Mouse (Mus musculus): ENCODE results near the gene Trim37. TPM values are rescaled to one million over a fixed set of nuclear protein-coding genes. Genes with fewer than 3 reads are reported as not detected.

The Trim37 gene
- polyA plus RNA-seq, 1 experiment from 2014 or later = 21.3 TPM

- peaks cover 2 to 10% of the 10 kb centered on the region in 2 experiments for H3K4me1 ChIP-seq (ENCODE audit: control insufficient read depth in 2 of 2, insufficient read depth in 2 of 2, low read length in 2 of 2)
- no peak overlapping the region for H3K4me3 ChIP-seq (ENCODE audit: control insufficient read depth in 1 of 2, insufficient read depth in 1 of 2, low read depth in 1 of 2, low read length in 2 of 2)
- peaks cover 26% of the 10 kb centered on the region for H3K36me3 ChIP-seq (ENCODE audit: control insufficient read depth, insufficient read depth, low read length)
- H3K9me3 ChIP-seq (ENCODE audit: control insufficient read depth, low read length) = no peaks in the 10 kb centered on the region
- no peaks in the 10 kb centered on the region for H3K27me3 ChIP-seq (ENCODE audit: control insufficient read depth, insufficient read depth, low read length)
- ATAC-seq (ENCODE audit: insufficient number of reproducible peaks, insufficient read depth, low FRiP score, low read depth) = no peak
- 76% methylated on average over 5 of the region's 5 CpGs for WGBS
- no peak overlapping the region for H3K27ac ChIP-seq (replicated peaks in 1 of 2; ENCODE audit: control insufficient read depth in 1 of 2, insufficient read depth in 1 of 2, low read depth in 2 of 2, low read length in 2 of 2)
- H3K9ac ChIP-seq (ENCODE audit: low read length) = no peak overlapping the region
- no peak overlapping the region for H3K4me2 ChIP-seq (ENCODE audit: low read length)
These were observed 106.5 kb downstream of the Trim37 start for GRCm38 (mm10) chr11:87233377-87233776.

DNA sequence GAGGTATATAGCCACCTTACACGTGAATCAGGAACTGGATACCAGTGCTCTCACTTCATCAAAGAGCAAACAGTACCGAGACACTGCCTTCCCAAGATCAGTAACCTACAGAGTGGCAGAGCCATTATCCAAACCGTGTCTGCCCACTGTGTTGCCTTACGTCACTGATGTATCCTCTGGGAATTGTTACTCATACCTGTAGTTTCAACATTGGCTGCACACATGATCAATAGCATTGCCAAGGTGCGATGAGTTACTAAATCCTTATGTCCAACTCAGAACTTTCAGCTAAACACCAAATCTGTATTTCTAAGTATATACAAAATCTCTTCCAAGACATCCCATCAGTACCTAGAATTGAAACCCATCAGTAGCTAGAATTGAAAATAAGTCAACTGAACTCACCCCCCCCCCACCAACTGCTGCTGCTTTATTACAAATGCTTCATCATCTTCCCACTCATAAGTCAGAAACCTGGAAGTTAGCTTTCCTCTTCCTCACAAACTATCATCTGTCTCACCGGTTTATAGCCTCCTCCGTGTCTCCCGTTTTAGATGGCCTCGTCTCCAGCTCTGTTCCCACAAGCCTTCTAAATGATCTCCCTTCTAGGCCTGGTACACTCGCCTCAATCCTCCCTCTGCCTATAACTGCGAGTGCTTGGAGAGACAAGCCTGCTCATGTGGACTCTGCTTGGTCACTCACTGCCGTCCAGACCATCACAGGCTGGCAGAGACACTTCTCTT is 108.0 kb downstream of the Trim37 start:
- Histone ChIP-seq H3K9me3 (ENCODE audit: control insufficient read depth, low read length) (no peaks in the 10 kb centered on the region), H3K27me3 (ENCODE audit: control insufficient read depth, insufficient read depth, low read length) (no peaks in the 10 kb centered on the region), H3K4me1 (ENCODE audit: control insufficient read depth in 2 of 2, insufficient read depth in 2 of 2, low read length in 2 of 2) (peaks cover 6 to 12% of the 10 kb centered on the region in 2 experiments), H3K4me2 (ENCODE audit: low read length) (peak overlapping the region; percentile 44), H3K27ac (replicated peaks in 1 of 2; ENCODE audit: control insufficient read depth in 1 of 2, insufficient read depth in 1 of 2, low read depth in 2 of 2, low read length in 2 of 2) (peak overlapping the region; percentile 45 to 50; a peak in 2 of 4 replicates), H3K4me3 (ENCODE audit: control insufficient read depth in 1 of 2, insufficient read depth in 1 of 2, low read depth in 1 of 2, low read length in 2 of 2) (no peak overlapping the region), H3K36me3 (ENCODE audit: control insufficient read depth, insufficient read depth, low read length) (peaks cover 19% of the 10 kb centered on the region), H3K9ac (ENCODE audit: low read length) (peak overlapping the region; percentile 32)
- 67% methylated on average over 12 of the region's 12 CpGs for WGBS
- ATAC-seq (ENCODE audit: insufficient number of reproducible peaks, insufficient read depth, low FRiP score, low read depth) = no peak

GRCm38 (mm10) chr11:87235486-87235872 is 108.6 kb downstream of the Trim37 start:
- Histone ChIP-seq H3K4me2 (ENCODE audit: low read length) (peak overlapping the region; percentile 44), H3K9me3 (ENCODE audit: control insufficient read depth, low read length) (no peaks in the 10 kb centered on the region), H3K27ac (replicated peaks in 1 of 2; ENCODE audit: control insufficient read depth in 1 of 2, insufficient read depth in 1 of 2, low read depth in 2 of 2, low read length in 2 of 2) (peak overlapping the region; percentile 45 to 50; a peak in 3 of 4 replicates), H3K36me3 (ENCODE audit: control insufficient read depth, insufficient read depth, low read length) (peaks cover 18% of the 10 kb centered on the region), H3K9ac (ENCODE audit: low read length) (peak overlapping the region; percentile 32), H3K4me1 (ENCODE audit: control insufficient read depth in 2 of 2, insufficient read depth in 2 of 2, low read length in 2 of 2) (peaks cover 7 to 18% of the 10 kb centered on the region in 2 experiments), H3K4me3 (ENCODE audit: control insufficient read depth in 1 of 2, insufficient read depth in 1 of 2, low read depth in 1 of 2, low read length in 2 of 2) (no peak overlapping the region), H3K27me3 (ENCODE audit: control insufficient read depth, insufficient read depth, low read length) (no peaks in the 10 kb centered on the region)
- WGBS = 19% methylated on average over 5 of the region's 5 CpGs
- ATAC-seq (ENCODE audit: insufficient number of reproducible peaks, insufficient read depth, low FRiP score, low read depth) = no peak

DNA sequence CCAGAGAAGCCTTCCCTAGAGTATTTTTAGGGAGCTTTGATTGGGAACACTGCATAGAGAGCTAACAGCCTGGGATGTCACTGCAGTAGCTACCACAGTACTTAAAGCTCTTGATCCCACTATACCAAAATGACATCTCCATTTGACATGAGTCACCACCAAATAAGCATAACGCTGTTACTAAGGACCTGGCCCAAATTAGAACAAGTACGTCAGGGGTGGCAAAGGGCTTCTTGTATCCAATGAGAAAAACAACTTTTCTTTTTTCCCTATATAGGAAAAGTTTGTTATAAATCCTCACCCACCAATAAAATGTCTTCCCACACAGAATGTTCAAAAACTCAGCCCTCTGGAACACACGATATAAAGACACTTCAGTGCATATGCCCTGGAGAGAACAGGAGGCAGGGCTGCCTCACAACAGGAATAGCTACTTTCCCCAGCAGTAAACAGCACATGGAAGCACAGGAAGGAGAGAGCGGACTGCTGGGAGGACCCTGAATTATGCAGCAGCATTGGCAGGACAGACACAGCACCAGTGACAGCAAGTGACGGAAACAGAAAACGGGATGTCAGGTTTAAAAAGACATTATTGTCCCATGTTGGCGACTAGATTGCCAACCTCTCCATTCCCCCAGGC is 112.1 kb downstream of the Trim37 start:
- Histone ChIP-seq H3K4me1 (ENCODE audit: control insufficient read depth in 2 of 2, insufficient read depth in 2 of 2, low read length in 2 of 2) (peaks cover 15 to 29% of the 10 kb centered on the region in 2 experiments), H3K9me3 (ENCODE audit: control insufficient read depth, low read length) (no peaks in the 10 kb centered on the region), H3K9ac (ENCODE audit: low read length) (no peak overlapping the region), H3K4me3 (ENCODE audit: control insufficient read depth in 1 of 2, insufficient read depth in 1 of 2, low read depth in 1 of 2, low read length in 2 of 2) (no peak overlapping the region), H3K4me2 (ENCODE audit: low read length) (no peak overlapping the region), H3K27ac (replicated peaks in 1 of 2; ENCODE audit: control insufficient read depth in 1 of 2, insufficient read depth in 1 of 2, low read depth in 2 of 2, low read length in 2 of 2) (peak overlapping the region; percentile 60 to 66; a peak in 3 of 4 replicates), H3K36me3 (ENCODE audit: control insufficient read depth, insufficient read depth, low read length) (0 out of 2 replicates have a peak, but pooled peaks cover 6% of the 10 kb centered on the region), H3K27me3 (ENCODE audit: control insufficient read depth, insufficient read depth, low read length) (no peaks in the 10 kb centered on the region)
- ATAC-seq (ENCODE audit: insufficient number of reproducible peaks, insufficient read depth, low FRiP score, low read depth) = no peak
- 49% methylated on average over 7 of the region's 7 CpGs for WGBS

DNA sequence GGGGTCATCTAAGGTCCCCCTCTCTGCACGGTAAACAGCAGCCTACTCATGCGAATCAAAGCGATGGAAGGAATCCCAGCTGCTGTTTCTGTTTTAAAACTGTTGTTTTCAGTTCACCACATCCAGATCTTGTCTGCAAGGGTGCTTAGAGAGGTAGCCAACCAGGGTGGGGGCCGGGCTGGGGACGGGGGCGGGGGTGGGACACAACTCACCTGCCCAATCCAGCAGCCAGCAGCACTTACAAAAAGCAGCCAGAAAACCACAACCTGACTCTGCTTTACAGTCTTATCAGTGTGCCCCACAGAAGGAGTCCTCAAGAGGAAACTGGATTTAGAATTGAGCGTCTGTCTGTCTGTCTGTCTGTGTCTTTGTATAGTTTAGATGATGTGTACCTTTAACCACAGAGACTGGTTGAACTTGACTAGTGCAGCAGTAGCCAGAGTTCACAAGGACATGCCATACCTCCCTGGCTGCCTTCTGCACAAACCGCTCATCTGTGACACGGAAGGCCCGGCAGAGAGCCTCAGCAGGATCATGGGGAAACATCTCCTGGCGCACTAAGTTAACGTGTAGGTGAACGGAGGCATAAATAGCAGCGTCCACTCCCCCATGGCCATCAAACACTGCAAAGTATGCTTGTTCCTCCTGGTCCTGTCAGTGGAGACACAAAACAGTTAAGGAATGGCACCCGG is 113.4 kb downstream of the Trim37 start:
- Histone ChIP-seq H3K9me3 (ENCODE audit: control insufficient read depth, low read length) (no peaks in the 10 kb centered on the region), H3K4me2 (ENCODE audit: low read length) (0 out of 2 replicates have a peak overlapping the region, but pooled peaks have one; percentile 16), H3K27ac (replicated peaks in 1 of 2; ENCODE audit: control insufficient read depth in 1 of 2, insufficient read depth in 1 of 2, low read depth in 2 of 2, low read length in 2 of 2) (peak overlapping the region; percentile 6 to 46; a peak in 2 of 4 replicates), H3K36me3 (ENCODE audit: control insufficient read depth, insufficient read depth, low read length) (0 out of 2 replicates have a peak, but pooled peaks cover 4% of the 10 kb centered on the region), H3K4me3 (ENCODE audit: control insufficient read depth in 1 of 2, insufficient read depth in 1 of 2, low read depth in 1 of 2, low read length in 2 of 2) (no peak overlapping the region), H3K9ac (ENCODE audit: low read length) (peak overlapping the region; percentile 31; the same call in 1 of the 2 replicates), H3K27me3 (ENCODE audit: control insufficient read depth, insufficient read depth, low read length) (no peaks in the 10 kb centered on the region), H3K4me1 (ENCODE audit: control insufficient read depth in 2 of 2, insufficient read depth in 2 of 2, low read length in 2 of 2) (peaks cover 13 to 31% of the 10 kb centered on the region in 2 experiments)
- 51% methylated on average over 15 of the region's 15 CpGs for WGBS
- ATAC-seq (ENCODE audit: insufficient number of reproducible peaks, insufficient read depth, low FRiP score, low read depth) = no peak

GRCm38 (mm10) chr11:87240833-87241215 is 113.9 kb downstream of the Trim37 start:
- no peaks in the 10 kb centered on the region for H3K9me3 ChIP-seq (ENCODE audit: control insufficient read depth, low read length)
- H3K4me3 ChIP-seq (ENCODE audit: control insufficient read depth in 1 of 2, insufficient read depth in 1 of 2, low read depth in 1 of 2, low read length in 2 of 2) = no peak overlapping the region
- 0 out of 2 replicates have a peak overlapping the region, but pooled peaks have one; percentile 16 for H3K4me2 ChIP-seq (ENCODE audit: low read length)
- peaks cover 12 to 29% of the 10 kb centered on the region in 2 experiments for H3K4me1 ChIP-seq (ENCODE audit: control insufficient read depth in 2 of 2, insufficient read depth in 2 of 2, low read length in 2 of 2)
- 0 out of 2 replicates have a peak overlapping the region, but pooled peaks have one; percentile 31 for H3K9ac ChIP-seq (ENCODE audit: low read length)
- 0 out of 2 replicates have a peak, but pooled peaks cover 4% of the 10 kb centered on the region for H3K36me3 ChIP-seq (ENCODE audit: control insufficient read depth, insufficient read depth, low read length)
- no peak for ATAC-seq (ENCODE audit: insufficient number of reproducible peaks, insufficient read depth, low FRiP score, low read depth)
- H3K27ac ChIP-seq (replicated peaks in 1 of 2; ENCODE audit: control insufficient read depth in 1 of 2, insufficient read depth in 1 of 2, low read depth in 2 of 2, low read length in 2 of 2) = peak overlapping the region; percentile 6 to 46; a peak in 2 of 4 replicates
- 58% methylated on average over 4 of the region's 4 CpGs for WGBS
- no peaks in the 10 kb centered on the region for H3K27me3 ChIP-seq (ENCODE audit: control insufficient read depth, insufficient read depth, low read length)

- H3K9ac ChIP-seq (ENCODE audit: low read length) = 0 out of 2 replicates have a peak overlapping the region, but pooled peaks have one; percentile 34
- H3K4me1 ChIP-seq (ENCODE audit: control insufficient read depth in 2 of 2, insufficient read depth in 2 of 2, low read length in 2 of 2) = peaks cover 12 to 33% of the 10 kb centered on the region in 2 experiments
- 53% methylated on average over 7 of the region's 7 CpGs for WGBS
- peak overlapping the region; percentile 14 to 46; a peak in 2 of 4 replicates for H3K27ac ChIP-seq (replicated peaks in 1 of 2; ENCODE audit: control insufficient read depth in 1 of 2, insufficient read depth in 1 of 2, low read depth in 2 of 2, low read length in 2 of 2)
- no peak for ATAC-seq (ENCODE audit: insufficient number of reproducible peaks, insufficient read depth, low FRiP score, low read depth)
- H3K27me3 ChIP-seq (ENCODE audit: control insufficient read depth, insufficient read depth, low read length) = no peaks in the 10 kb centered on the region
- H3K9me3 ChIP-seq (ENCODE audit: control insufficient read depth, low read length) = no peaks in the 10 kb centered on the region
- 0 out of 2 replicates have a peak, but pooled peaks cover 4% of the 10 kb centered on the region for H3K36me3 ChIP-seq (ENCODE audit: control insufficient read depth, insufficient read depth, low read length)
- no peak overlapping the region for H3K4me2 ChIP-seq (ENCODE audit: low read length)
- H3K4me3 ChIP-seq (ENCODE audit: control insufficient read depth in 1 of 2, insufficient read depth in 1 of 2, low read depth in 1 of 2, low read length in 2 of 2) = no peak overlapping the region
These were observed 114.4 kb downstream of the Trim37 start for GRCm38 (mm10) chr11:87241256-87241655.
